8 mouse cellular contexts compared by ENCODE assay signal in genomic region chr1:191395871-191396433, GRCm38 (mm10). TPM values are rescaled to one million over a fixed set of nuclear protein-coding genes. Genes with fewer than 3 reads are reported as not detected.
DNase-seq lines count a peak whose midpoint lies in the region; ATAC-seq and TF ChIP-seq lines count a peak whose summit lies in the region.

No protein-coding gene starts in this region.

- H3K9me3 ChIP-seq in embryonic facial prominence, embryonic 14.5 days (ENCODE audit: control insufficient read depth, low read length) = no peaks in the 10 kb centered on the region

- peak overlapping the region; percentile 62 for H3K4me3 ChIP-seq in embryonic facial prominence, embryonic 14.5 days (ENCODE audit: low read depth, low read length)
- H3K4me3 ChIP-seq in layer of hippocampus, adult 2 months = peak overlapping the region; percentile 81
- peak overlapping the region; percentile 84 for H3K4me3 ChIP-seq in spleen, adult 2 months (ENCODE audit: extremely low read depth, insufficient read depth, insufficient read length)

- DNase-seq in adipocyte (ENCODE audit: low spot score) = peak; percentile 60
- peak; percentile 19 for DNase-seq in embryonic facial prominence, embryonic 14.5 days (ENCODE audit: low spot score)
- DNase-seq in heart, postnatal 25 days (ENCODE audit: low spot score) = peak; percentile 31
- peak in 1 of 2 experiments; percentile 26 for DNase-seq in layer of hippocampus, adult 2 months (ENCODE audit: low spot score in 2 of 2)
- DNase-seq in lung, postnatal 4 days = peak; percentile 73 to 78
- peak; percentile 25 to 68 for DNase-seq in spleen, adult 2 months (ENCODE audit: low read depth in 1 of 2, low spot score in 2 of 2)

- peak; percentile 8; the same call in 1 of the 2 replicates for TF ChIP-seq POLR2A in spleen, adult 2 months (IDR thresholded peaks at IDR 0.05; ENCODE audit: low read depth, low read length)

- peak overlapping the region; percentile 91 for H3K9ac ChIP-seq in embryonic facial prominence, embryonic 14.5 days (ENCODE audit: low read depth, low read length)

- peak overlapping the region; percentile 95 for H3K27ac ChIP-seq in embryonic facial prominence, embryonic 14.5 days (replicated peaks; ENCODE audit: low read depth, low read length)
- peak overlapping the region; percentile 100 for H3K27ac ChIP-seq in layer of hippocampus, adult 2 months
- peak overlapping the region; percentile 97 for H3K27ac ChIP-seq in spleen, adult 2 months (ENCODE audit: insufficient read depth, low read length)

- peaks cover 17% of the 10 kb centered on the region for H3K4me1 ChIP-seq in embryonic facial prominence, embryonic 14.5 days (ENCODE audit: control insufficient read depth, insufficient read depth, low read length)
- peaks cover 13% of the 10 kb centered on the region for H3K4me1 ChIP-seq in spleen, adult 2 months (ENCODE audit: control insufficient read depth, insufficient read depth, insufficient read length)

- H3K4me2 ChIP-seq in embryonic facial prominence, embryonic 14.5 days (ENCODE audit: low read depth, low read length) = peak overlapping the region; percentile 61

- peak; percentile 1 for ATAC-seq in CD4-positive, CD25-positive, alpha-beta regulatory T cell, adult 4 months
- ATAC-seq in embryonic facial prominence, embryonic 14.5 days (ENCODE audit: low read depth) = no peak
- no peak for ATAC-seq in monocyte, adult 5-6 weeks (replicated peaks; ENCODE audit: insufficient number of reproducible peaks, low FRiP score, low TSS enrichment, poor library complexity, severe bottlenecking)

- WGBS in embryonic facial prominence, embryonic 14.5 days = under 1% methylated on average over 14 of the region's 43 CpGs
- 1% methylated on average over 40 of the region's 43 CpGs for WGBS in spleen, adult 2 months

- intact Hi-C loops in heart, postnatal 25 days (cut with DNase I) = loop anchor here (5.0 kb wide), 1 partner anchor 66 kb away; no protein-coding TSS in a partner anchor

- no peak for TF ChIP-seq CTCF in layer of hippocampus, adult 2 months (conservative IDR thresholded peaks at IDR 0.05)
- TF ChIP-seq CTCF in spleen, adult 2 months (IDR thresholded peaks at IDR 0.05; ENCODE audit: extremely low read depth, insufficient read depth, insufficient read length, insufficient replicate concordance) = no peak

- no peaks in the 10 kb centered on the region for H3K27me3 ChIP-seq in embryonic facial prominence, embryonic 14.5 days (replicated peaks; ENCODE audit: control insufficient read depth, insufficient read depth, low read length)
- H3K27me3 ChIP-seq in spleen, adult 2 months (ENCODE audit: control insufficient read depth, insufficient read depth, low read length) = 0 out of 2 replicates have a peak, but pooled peaks cover 2% of the 10 kb centered on the region

- no peaks in the 10 kb centered on the region for H3K36me3 ChIP-seq in embryonic facial prominence, embryonic 14.5 days (ENCODE audit: control insufficient read depth, insufficient read depth, low read length)
- H3K36me3 ChIP-seq in spleen, adult 2 months (ENCODE audit: control insufficient read depth, insufficient read depth, low read length) = no peaks in the 10 kb centered on the region

RNA-seq across cellular contexts. Expression of gene Ppp2r5a, which starts 7.1 kb away (rescaled TPM):
- 10 to 100 TPM; 44.5 to 70.5 TPM for polyA plus RNA-seq in CD4-positive, CD25-positive, alpha-beta regulatory T cell, adult 4 months (2017; shearing (Covaris generic))
- 27.3 and 34.6 TPM in 2 replicates for polyA plus RNA-seq in embryonic facial prominence, embryonic 14.5 days (2014; fragmentation: Nextera tagmentation; extraction: Ambion mirVana)
- total RNA-seq in heart, postnatal 25 days (2021) = 100 to 1,000 TPM; 103 to 110 TPM
- 10 to 100 TPM; 68.6 to 73.2 TPM for total RNA-seq in layer of hippocampus, adult 2 months (2021)
- 49.2 and 65.2 TPM in 2 replicates for polyA plus RNA-seq in spleen, adult 2 months (2012; rRNA removed)
- 479 to 620 TPM (median 501 TPM) in 3 replicates for total RNA-seq in monocyte, adult 5-6 weeks (2017)
